Mouse (Mus musculus): Measurements from ENCODE around the gene Il9r.

The Il9r gene

GRCm38 (mm10) chr11:32157791-32158594, 42.1 kb downstream of the Il9r start:
- DNase-seq (ENCODE audit: low read depth, low spot score), result no peak

DNA sequence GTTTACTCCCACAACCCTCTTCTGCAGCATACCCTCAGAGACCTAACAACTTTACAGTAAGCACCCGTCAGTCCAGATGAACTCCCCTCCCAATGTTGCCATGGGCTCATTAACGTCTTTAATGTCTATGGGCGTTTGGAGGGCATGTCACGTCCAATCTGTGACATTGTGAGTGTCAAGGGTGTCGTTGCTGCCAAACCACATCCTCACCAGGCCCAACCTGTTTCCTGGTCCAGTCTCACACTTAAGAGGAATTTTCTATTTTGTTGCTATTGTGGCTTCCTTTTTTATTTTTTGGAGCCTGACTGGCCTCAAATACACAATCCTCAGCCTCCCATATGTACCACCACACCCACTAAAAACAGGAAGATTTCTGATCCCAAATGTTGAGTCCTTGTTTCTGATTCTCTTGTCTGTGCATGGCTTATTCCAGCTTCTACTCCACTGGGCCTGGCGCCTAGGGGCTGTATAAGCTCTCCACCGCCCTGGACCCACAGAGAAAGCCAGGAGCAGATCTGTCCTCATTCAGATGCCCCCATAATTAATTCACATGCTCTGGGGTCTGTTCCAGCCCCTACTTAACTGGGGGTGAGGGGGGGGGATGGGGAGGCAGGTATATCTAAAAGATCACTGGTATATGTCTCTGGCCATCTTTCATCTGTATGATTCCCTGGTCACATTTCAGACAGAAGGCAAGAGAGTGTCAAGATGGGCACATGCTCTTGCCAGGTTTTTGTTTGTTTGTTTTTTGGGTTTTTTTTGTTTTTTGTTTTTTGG, 43.0 kb downstream of the Il9r start:
- DNase-seq (ENCODE audit: low read depth, low spot score), result no peak

- DNase-seq (ENCODE audit: low read depth, low spot score), result no peak
These were observed 46.9 kb downstream of the Il9r start for GRCm38 (mm10) chr11:32153216-32153615.

- peak; percentile 63 for DNase-seq (ENCODE audit: low read depth, low spot score)
These were observed 47.3 kb downstream of the Il9r start for GRCm38 (mm10) chr11:32152814-32153213.

DNA sequence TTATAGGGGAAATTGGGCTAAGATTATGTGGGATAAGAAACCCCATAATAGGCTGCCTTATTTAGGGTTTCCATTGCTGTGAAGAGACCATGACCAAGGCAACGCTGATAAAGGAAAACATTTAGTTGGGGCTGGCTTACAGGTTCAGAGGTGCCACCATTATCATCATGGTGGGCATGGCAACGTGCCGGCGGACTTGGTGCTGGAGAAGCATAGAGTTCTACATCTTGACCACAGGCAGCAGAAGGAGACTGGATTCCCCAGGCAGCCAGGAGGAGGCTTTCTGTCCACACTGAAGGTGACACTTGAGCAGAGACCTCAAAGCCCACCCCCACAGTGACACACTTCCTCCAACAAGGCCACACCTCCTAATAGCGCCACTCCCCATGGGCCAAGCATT, 48.8 kb downstream of the Il9r start:
- DNase-seq (ENCODE audit: low read depth, low spot score), result no peak

GRCm38 (mm10) chr11:32149605-32150004, 50.5 kb downstream of the Il9r start:
- no peak for DNase-seq (ENCODE audit: low read depth, low spot score)

DNA sequence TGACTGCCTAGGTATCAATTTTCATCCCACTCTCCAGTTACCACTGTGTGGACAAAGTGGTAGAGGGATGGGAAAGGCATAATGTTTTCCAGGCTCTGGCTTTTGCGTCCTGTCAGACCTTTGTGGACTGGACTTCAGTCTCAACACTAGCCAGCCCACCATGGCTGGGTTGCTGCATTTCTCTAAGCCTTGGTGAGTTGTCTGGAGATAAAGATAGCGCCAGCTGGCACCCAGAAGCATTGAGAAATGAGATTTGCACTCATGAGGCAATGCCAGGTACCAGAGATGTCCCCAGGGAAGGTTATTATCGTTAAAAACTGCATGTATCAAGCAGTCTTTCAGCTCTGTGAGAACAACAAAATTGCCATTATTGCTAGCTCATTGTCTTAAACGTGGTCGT, 57.3 kb downstream of the Il9r start:
- no peak for DNase-seq (ENCODE audit: low read depth, low spot score)

DNA sequence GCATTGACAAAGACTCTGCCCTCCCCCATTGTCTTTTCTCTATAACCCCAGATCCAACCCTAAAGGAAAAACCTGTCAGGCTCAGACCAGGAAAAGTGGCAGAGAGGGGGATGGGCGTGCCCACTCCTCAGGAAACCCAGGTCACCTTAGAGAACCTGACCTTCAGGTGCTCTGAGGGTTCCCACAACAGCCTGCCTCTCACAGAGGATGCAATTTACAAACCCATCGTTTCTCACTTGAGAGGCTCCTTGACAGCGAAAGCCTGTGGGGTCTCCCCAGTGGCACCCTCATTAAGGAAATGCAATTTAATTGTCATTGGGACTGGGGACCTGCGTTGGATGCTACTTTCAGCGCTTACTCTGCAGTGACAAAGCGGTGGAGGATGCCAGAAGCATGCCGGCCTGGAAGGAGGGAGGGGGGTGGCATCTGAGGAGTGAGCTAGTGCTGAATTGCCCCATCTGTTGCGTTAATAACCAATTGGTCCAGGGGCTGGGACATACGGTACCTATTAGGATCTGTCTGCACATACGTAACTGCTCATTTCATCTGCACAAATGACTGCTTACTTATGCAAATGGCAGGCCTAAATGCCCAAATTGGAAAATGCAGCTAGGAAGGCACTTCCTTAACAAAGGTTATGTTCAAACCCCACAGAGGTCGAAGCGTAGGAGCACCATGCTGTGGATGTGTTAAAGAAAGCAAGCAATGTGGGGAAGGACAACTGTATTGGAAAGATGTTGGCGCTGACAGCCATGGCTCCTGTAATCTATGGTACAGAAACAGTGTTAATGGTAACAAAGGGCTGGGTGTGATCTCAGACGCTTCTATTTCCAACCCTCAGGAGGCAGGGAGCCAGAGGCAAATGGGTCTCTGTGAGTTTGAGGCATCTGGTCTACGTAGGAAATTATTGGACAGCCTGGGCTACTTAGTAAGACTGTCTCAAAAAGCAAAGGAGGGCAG, 58.2 kb downstream of the Il9r start:
- peak; percentile 31 for DNase-seq (ENCODE audit: low read depth, low spot score)

GRCm38 (mm10) chr11:32141034-32141433, 59.0 kb downstream of the Il9r start:
- peak; percentile 90 for DNase-seq (ENCODE audit: low read depth, low spot score)

- no peak for DNase-seq (ENCODE audit: low read depth, low spot score)
These were observed 60.5 kb downstream of the Il9r start for GRCm38 (mm10) chr11:32139528-32139961.

DNA sequence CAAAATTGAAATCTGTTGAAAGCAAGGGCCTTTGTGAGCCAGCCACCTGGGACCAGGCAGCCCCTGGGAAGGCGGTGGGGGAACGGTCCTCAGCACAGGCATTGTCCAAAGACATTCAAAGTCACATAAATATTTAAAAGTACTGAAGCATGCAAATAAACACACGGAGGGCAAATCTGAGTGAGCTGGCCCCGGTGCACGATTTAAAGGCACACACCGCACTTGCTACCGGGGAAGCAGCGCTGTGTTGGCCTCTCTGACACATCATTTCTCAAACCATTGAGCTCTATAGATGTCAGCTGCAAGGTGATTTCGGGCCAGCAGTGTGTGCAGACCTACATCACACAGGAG, 61.5 kb downstream of the Il9r start:
- no peak for DNase-seq (ENCODE audit: low read depth, low spot score)

GRCm38 (mm10) chr11:32137719-32138613, 62.1 kb downstream of the Il9r start:
- DNase-seq (ENCODE audit: low read depth, low spot score), result peak; percentile 64
